Mouse (Mus musculus): Measurements from ENCODE around the gene Cib1. TPM values are rescaled to one million over a fixed set of nuclear protein-coding genes. Genes with fewer than 3 reads are reported as not detected.

Cib1 gene
- total RNA-seq, 2 experiments from 2014 or later = 28.1 to 28.8 TPM

DNA sequence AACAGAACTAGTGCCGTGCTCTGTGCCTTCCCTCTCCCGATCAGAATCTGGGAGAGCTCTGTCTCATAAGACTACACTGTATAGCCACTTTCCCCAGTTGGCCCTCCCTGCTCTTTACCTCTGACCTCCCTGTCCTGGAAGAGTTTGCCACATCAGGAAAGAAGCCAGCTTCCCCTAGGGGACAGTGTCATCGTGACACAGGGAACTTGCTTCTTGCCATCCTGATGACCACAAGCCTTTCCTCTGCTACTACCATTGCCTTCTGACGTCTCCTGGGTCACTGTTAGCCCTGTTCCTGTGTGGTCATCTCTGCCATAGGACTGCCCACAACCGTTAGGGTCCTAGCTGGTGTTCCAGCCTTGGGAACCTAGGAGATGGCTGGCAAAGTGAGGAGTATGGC lies 29.7 kb downstream of the Cib1 start:
- DNase-seq (ENCODE audit: low spot score in 2 of 2) = no peak

DNA sequence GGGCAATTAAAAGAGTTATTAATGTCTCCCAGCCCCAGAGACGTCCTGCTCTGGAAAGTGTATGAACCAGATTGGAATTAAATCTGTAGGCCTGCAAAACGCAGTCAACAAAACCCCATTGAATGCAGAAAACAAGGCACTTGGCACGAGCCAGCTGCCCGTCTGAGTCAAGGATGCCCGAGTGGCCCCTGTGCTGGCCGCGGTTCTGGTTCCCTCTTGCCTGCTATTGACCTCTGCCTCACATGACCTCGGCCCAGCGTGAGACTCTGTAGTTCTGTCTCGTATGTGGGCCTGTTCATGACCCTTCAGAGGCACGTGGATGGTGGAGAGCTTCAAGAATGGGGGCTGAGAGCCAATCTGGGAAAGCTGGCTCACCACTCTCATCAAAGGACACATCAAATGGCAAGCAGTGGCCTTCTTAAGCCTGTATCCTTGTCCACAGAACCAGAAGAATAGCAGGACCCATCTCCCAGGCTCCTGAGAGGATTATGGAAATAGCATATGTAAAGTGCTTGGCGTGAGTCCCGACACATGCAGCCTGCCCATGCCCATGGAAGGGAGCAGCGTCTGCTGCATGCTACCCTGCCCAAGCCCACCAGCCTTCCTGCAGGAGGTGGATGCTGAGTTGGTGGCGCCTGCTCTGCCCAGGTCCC lies 30.6 kb downstream of the Cib1 start:
- DNase-seq (ENCODE audit: low spot score in 2 of 2) = no peak

DNA sequence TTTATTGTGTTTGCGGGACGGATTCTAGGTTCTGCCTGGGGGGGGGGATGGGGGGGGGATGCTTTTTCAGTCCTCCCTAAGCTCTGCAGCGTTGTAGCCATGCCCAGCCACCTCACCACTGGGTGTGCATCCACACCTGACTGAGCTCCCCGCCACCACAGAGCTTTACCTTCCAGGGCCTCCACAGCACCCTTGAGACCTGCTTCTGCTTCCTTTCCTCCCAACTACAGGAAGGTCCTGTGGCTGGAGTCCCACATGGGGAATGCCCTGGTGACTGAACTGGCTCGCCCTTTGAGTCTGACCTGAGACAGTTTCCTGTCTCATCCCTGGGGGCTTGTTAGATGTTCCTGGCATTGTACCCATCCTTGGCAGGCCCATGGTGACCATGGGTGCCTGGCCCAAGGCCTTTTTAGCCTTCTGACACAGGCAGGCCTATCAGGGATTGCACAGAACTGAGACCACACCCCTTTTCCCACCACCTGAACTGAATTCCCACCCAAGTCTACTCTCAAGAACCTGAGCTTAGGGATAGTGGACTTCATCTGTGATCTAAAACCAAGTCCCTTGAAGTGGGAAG lies 31.6 kb downstream of the Cib1 start:
- no peak for DNase-seq (ENCODE audit: low spot score in 2 of 2)

DNA sequence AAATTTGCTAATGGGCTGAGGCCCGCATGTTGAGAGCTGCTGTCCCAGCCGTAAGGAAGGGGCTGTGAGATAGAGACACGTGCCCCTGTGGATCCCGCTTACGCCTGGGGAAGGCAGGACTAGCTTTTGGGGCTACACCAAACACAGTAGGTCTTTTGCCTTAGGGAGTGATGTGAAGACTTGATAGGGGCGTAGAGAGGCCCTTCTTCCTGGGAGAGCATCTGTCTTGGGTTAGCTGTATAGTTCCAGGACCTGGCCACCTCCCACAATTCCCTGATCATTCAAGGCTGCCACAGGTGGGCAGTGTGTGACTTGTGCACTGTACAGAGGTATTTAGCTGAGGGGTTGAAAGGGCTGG lies 32.0 kb downstream of the Cib1 start:
- no peak for DNase-seq (ENCODE audit: low spot score in 2 of 2)

DNA sequence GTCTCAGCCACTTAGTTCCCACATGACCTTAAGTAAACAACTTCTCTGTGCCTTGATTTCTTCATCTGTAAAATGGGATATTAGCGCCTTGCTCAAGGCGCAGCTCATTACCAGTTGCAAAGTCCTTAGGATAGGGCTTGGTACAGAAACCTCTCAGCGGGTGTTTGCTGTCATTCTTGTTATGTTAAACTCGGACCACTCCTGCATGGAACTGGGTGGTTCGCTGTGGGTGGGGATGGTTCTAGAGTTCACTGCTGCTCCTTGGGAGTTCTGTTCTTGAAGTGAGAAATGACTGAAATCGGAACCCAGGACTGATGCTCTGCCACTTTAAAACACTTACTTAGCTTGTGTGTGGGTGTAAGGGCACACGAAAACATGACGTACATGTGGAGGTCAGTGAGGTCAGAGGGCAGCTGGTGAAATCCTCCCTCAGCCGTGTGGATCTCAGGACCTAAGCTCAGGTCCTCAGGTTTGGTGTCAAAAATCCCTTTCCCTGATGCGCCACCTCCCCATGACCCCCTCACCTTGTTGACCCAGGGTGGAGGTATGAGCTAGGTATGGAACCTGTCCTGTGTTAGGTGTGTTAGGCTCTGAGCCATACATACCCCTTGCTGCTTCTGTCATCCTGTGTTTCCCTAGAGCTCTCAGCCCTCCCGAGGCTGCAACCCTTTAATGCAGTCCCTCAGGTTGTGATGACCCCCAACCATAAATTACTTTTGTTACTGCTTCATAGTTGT lies 32.6 kb downstream of the Cib1 start:
- no peak for DNase-seq (ENCODE audit: low spot score in 2 of 2)

DNA sequence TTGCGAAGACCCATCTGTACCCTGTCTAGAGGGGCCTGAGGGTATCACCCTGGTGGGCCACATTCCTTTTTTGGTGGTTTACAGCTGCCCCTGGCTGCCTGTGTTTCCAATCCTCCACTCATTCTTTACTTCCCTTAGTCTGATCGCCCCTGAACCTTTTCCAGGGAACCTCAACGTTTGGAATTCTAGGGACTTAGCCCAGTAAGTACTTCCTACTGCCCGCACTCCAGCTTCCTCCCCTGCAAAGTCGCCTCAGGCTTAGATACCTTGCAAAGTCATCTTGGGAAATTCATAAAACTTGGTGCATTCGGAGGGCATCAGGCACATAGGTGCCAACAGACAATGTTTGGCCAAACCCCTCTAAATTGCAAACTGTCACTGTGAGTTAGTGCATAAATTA lies 33.3 kb downstream of the Cib1 start:
- no peak for DNase-seq (ENCODE audit: low spot score in 2 of 2)

DNA sequence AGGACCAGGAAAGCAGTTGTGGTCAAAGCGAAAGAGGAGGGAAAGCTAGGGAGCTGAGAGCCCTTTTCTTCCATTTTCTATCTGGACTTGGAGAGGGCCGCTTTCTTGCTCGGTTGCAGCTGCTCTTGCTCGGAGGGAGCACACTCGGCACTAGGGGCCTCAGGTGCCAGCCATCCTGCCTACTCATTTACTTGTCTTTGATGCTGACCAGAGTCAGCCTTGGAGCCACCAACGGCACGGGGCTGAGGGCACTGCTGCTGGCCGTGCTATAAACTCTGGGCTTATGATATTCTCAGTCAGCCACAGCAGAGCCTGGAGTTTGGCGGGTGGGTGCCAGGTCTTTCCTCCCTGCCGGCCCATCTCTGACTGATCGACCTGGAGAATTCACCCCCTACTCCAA lies 33.8 kb downstream of the Cib1 start:
- no peak for DNase-seq (ENCODE audit: low spot score in 2 of 2)

DNA sequence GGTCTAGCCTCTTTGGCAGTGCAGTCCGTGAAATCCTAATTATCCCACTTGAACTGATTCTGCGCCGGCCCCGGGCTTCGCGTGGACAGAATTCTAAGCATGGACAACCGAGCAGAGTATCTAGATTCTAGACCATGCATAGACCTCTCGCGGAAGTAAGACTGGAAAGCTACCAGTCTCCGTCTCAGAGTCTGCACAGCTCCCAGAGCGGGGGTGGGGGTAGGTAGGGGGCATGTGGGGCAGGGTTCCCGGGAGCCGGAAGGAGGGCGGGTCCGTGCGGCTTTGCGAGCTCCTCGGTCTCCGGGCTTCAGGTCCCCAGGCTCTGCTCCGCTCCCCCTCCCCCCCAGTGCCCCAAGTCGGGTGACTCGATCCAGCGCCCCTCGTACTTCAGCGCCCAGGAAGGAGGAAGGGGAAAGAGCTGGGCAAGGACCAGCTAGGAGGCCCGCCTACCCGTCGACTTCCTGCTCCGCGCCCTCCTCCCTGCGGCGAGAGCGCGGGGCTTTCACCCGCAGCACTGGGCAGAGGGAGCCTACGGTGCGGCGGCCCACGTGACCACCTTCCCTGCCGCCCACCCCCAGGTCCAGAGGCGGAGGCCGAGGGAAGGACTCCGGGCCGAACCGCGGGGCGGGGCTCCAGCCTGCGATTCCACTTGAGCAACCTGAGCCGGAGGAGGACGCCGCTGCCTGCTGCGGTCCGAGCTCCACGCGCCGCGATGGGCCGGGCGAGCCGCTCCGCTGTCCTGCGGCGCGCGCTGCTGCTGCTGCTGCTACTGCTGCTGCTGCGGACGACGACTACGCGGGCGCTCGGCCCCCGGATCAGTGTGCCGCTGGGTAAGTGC lies 34.5 kb downstream of the Cib1 start:
- DNase-seq (ENCODE audit: low spot score in 2 of 2) = peak; percentile 72 to 78

DNA sequence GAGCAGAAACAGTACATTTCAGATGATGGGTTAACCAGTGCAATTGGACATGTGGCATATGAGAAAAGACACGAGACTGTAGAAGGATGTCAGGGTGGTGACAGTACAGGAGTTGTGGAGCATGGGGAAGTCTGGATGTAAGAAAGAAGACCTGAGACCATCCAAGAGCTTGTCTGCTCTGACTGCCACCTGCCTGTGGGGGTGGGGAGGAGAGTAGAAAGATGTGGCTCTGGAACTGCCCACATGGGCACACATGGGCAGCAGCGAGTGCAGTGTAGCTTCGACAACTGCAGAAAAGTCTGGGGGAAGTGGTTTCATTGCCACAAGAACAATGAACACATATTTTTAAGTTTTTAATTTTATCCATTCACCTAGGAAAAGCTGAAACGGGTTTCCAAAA lies 35.2 kb downstream of the Cib1 start:
- no peak for DNase-seq (ENCODE audit: low spot score in 2 of 2)

DNA sequence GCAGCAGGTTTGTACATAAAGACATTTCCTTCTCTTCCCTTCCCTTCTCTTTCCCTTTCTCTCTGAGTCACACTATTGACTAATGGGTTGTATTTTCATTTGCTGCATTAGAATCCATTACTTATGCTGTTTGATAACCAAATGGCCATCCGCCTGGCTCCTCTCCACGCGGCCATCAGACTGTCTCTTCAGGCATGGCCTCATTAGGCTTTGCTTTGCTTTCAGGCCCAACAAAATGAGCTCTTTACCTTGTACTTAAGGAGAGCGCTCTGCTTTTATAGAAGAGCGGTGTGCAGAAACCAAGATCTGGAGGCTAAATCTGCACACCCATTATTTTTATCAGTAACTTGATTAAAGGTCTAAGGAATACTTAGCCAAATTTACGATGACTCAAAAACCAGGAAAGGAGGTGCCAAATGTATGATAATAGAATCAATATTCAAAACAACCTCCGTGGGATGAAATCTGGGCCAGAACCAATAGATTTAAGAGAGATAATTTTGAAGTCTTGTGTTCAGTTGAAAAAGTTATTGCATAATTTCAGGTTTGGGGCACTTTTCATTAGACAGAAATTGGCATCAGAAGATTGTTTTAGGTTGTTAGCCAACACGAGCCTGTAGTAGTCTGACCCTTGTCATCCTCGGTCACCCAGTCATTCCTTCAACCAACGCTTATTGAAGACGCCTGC lies 36.9 kb downstream of the Cib1 start:
- DNase-seq (ENCODE audit: low spot score in 2 of 2) = no peak

DNA sequence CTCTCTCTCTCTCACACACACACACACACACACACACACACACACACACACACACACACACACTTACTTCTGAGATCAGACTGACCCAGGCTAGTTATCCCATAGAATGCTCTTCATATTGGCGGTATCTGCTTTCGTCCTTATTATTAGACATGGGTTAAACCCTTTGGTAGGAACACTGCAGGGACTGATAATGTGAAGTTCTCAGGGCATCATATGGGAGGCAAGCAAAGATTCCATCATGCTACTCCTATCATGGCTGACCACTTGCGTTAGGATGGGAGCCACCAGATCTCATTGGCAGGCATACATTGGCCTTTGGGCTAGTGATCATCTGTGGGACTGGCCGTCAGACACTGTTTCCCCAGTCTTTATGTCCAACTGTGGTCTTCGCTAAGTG lies 37.5 kb downstream of the Cib1 start:
- DNase-seq (ENCODE audit: low spot score in 2 of 2) = no peak

DNA sequence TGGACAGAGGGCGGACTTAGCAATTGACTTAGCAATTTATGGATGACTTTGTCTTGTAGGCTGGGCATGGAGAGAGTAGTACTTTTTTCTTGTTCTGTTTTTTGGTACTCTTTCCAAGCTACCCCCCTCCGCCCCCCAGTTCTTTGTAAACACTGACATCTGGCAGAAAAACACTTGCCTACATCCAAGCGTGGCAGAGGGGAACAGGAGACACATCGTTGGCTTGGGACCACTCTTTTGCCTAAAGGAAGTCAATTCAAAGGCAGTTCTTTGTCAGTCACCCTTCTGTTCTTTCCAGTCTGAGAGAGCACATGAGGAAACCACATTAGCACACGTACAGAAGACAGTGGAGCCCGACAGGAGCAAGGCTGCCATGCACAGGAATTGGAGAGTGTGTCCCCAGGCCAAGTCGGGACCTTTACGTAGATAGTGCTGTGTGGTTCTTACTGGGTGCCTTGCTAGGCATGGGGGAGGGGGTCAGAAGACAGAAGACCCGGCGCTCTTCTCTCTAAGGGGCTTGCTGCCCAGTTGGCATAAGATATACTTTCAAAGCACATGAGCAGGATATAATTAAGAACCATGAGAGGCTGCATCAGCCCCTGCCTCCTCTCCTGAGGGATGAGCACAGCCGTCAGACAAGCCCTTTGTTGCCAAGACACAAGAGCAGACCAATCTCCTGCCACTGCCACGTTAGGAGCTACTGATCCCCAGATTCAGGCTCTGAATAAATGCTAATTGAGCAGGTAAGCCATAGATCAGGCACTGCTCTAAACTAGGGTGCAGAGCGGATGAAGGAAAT lies 38.5 kb downstream of the Cib1 start:
- no peak for DNase-seq (ENCODE audit: low spot score in 2 of 2)

DNA sequence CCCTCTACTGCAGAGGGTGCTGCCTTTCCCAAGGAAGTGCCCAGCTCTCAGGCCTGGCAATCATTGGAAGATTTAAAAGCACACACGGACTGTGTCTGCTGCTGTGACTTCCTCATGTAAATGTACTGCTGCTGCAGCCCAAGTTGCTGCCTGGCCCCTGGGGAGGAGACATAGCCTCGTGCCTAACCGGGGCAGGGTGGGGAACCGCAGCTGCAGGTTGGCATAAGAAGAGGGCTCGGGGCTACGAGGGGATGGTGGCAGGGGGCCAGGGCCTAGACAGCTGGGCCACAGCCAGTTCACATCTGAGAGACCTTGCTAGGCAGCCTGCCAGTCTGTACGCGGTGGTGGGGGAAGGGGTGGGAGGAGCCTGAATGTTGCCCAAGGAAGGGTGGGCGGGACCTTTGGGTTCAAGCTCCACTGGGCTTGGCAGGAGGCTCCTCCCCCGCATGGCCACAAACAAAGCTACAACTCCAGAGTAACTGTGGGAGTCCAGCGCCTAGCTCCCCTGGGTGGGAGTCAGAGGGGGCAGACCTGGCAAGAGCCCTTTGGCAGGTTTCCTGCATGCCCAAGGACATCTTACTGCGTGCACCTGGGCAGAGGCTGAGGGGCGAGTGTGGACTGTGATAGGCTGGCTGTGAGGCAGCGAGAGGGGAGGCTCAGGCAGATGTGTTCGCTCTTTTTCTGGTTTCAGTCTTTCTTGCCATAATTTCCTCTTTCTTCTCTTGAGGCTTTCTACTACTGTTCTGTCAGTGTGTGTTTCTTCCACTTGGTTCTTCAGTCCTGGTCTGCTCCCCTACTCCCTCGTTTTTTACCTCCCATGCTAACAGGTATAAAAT lies 40.2 kb downstream of the Cib1 start:
- peak; percentile 65 to 68 for DNase-seq (ENCODE audit: low spot score in 2 of 2)

DNA sequence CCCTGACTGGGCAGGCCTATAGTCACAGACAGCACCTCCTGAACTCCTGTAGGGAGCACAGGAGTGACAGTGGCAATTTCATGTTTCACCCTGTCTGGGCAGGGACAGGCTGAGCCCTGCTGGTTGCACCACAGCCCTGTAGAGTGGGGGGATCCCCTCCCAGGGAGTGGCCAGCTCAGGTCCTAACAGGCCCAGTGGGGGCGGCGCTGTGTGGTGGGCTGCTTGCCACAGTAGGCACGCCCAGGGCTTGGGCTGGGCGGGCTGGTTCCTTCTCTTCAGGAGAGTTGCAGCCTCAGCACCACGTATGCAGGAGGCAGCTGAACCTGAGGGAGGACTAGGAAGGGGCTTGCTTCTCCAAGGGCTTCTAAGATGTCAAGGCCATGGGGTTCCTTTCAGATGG lies 41.2 kb downstream of the Cib1 start:
- DNase-seq (ENCODE audit: low spot score in 2 of 2) = no peak

DNA sequence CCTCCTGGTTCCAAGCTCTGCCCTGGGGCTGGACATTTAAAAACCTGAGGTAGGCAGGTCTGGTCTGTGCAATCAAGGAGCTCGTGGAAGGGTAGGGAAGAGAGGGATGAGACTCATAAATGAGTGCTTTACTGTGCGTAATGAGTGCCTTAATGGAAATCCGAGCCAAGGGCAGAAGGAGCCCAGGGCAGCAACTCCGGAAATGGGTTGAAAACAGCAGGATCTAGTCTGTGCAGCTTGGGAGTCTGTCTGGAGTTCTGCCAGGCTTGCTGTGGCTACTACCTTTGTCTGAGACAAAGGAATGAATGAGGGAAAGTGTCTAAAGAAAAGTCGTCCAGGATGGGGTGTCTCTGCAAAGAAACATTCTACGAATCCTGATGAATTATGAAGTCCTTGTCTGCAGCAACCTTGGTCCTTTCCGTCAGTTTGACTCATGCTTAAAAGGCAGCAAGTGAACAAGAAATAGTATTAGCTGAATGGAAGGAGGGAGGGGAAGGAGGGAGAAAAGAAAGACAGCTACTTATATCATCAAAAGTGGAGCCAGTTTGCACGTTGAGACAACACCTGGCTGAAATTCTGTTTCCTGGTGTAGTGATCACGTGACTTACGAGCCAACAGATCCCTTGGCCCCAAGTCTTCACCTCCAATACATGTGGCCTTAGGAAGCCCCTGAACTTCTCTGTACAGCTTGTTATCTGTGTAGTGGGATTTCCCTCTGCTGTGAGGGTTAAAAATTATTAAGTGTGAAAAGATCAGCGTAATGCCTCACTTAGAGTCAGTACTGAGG lies 43.3 kb downstream of the Cib1 start:
- DNase-seq (ENCODE audit: low spot score in 2 of 2) = no peak

DNA sequence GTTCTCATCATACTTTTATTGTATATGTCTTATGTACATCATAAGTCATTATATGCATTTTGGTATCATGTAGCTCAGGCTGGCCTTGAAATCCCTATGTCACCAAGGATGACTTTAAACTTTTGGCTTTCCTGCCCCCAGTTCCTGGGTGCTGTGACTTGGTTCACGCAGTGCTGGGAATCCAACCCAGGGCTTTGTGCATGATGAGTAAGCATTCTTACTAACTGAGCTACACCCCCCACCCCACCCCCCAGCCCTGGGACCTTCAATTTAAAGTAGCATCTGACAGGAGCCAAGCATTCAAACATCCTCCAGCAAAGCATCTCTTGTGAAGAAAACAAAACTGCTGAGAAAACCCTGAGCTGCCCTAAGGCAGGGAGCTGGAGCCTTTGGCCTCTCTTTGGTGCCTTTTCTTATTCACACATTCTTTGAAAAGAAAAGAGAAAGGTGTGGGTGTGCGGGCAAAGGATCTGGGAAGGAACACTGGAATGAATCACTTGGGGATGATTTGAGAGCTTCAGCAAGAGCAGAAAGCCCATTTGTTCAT lies 44.0 kb downstream of the Cib1 start:
- DNase-seq (ENCODE audit: low spot score in 2 of 2) = no peak

DNA sequence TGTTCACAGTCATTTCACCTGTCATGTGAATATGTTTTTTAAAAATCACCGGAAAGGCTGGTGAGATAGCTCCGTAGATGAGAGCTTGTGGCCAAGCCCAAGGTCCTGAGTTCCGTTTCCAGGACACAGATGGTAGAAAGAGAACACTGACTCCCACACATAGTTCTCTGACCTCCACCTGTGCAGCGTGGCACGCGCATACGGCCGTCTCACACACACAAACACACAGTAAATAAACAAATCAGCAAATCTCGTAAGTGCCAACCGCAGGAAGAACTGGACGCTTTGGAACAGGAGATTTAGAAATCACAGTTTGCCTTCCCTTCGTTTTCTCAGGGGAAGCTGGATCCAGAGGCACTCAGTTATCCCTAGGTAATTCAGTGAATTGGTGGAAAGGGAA lies 45.1 kb downstream of the Cib1 start:
- DNase-seq (ENCODE audit: low spot score in 2 of 2) = no peak

DNA sequence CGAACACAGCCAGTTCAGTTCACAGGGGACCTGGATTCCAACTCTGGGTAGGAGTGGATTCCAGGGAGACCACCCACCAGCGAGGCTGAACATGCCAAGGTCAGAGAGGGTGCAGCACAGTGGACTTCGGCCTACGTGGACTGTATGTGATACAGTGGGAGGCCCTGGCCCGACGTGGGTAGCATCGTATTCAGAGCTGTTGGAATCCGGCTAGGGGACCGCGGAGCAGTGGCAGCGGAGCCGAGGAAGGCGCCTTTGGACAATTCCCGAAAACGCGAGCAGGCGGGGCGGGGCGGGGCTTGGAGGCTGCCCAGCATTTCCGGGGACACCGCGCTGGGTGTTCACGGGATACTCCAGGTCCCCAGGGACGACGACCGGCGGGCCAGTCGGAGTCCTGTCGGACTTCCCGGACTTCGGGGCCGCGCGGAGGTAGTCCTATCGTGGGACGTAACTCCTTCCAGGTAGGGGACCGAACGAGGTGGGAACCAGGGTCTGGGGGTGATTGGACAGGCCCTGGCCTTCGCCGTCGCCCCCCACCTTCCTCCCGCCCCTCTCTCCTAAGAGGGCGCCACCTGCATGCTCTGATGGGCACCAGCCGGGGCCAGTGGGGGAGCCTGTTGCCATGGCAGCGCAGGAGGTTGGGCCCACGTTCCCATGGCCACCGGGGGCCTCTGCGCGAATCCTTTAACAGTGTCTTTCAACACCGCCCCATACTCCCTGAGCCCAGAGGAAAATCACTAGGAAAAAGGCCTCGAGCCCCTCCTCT lies 45.9 kb downstream of the Cib1 start, which contains the start of gene Sema4b:
TSS of gene Sema4b (plus strand) at position 311 of the 766 bp plus-strand sequence.
- DNase-seq (ENCODE audit: low spot score in 2 of 2) = peak; percentile 95 to 96
